Mouse (Mus musculus): Measurements from ENCODE around the gene Hs3st1. TPM values are rescaled to one million over a fixed set of nuclear protein-coding genes. Genes with fewer than 3 reads are reported as not detected.
"Not testable (repeated sequence)": the region's sequence is repeated elsewhere in the genome, so short reads cannot be mapped to it uniquely, and the experiment has no call there.

Hs3st1 gene
- polyA plus RNA-seq (2014; fragmentation: Nextera tagmentation; extraction: Ambion mirVana), result 9.8 and 14.0 TPM in 2 replicates

- ATAC-seq (ENCODE audit: low FRiP score), result not testable (repeated sequence)
- WGBS, result 95% methylated on average over 15 of the region's 15 CpGs
Measured at GRCm38 (mm10) chr5:39755375-39755774, at the start of gene Hs3st1. Gene Hs3st1 (minus strand): TSS chr5:39755475.

GRCm38 (mm10) chr5:39804663-39805062 lies 49.4 kb upstream of the Hs3st1 start:
- Histone ChIP-seq H3K36me3 (ENCODE audit: control insufficient read depth, insufficient read depth, low read length) (no peaks in the 10 kb centered on the region), H3K9me3 (ENCODE audit: control insufficient read depth, low read length) (no peaks in the 10 kb centered on the region), H3K27ac (ENCODE audit: low read depth, low read length) (no peak overlapping the region), H3K27me3 (ENCODE audit: control insufficient read depth, insufficient read depth, low read length) (no peaks in the 10 kb centered on the region), H3K4me1 (replicated peaks; ENCODE audit: control insufficient read depth, insufficient read depth, low read length) (no peaks in the 10 kb centered on the region), H3K9ac (ENCODE audit: low read depth, low read length) (no peak overlapping the region), H3K4me3 (ENCODE audit: low read depth, low read length) (no peak overlapping the region), H3K4me2 (replicated peaks; ENCODE audit: low read depth, low read length) (no peak overlapping the region)
- no peak for DNase-seq (ENCODE audit: low spot score)
- 91% methylated on average over 5 of the region's 5 CpGs for WGBS
- no peak for ATAC-seq (ENCODE audit: low FRiP score)

More at GRCm38 (mm10) chr5:39755375-39755774, at the start of gene Hs3st1:
- H3K4me1 ChIP-seq (replicated peaks; ENCODE audit: control insufficient read depth, insufficient read depth, low read length); H3K9ac ChIP-seq (ENCODE audit: low read depth, low read length); H3K9me3 ChIP-seq (ENCODE audit: control insufficient read depth, low read length); H3K4me2 ChIP-seq (replicated peaks; ENCODE audit: low read depth, low read length); H3K36me3 ChIP-seq (ENCODE audit: control insufficient read depth, insufficient read depth, low read length); DNase-seq (ENCODE audit: low spot score); H3K4me3 ChIP-seq (ENCODE audit: low read depth, low read length); H3K27ac ChIP-seq (ENCODE audit: low read depth, low read length); H3K27me3 ChIP-seq (ENCODE audit: control insufficient read depth, insufficient read depth, low read length): not testable (repeated sequence)

- Histone ChIP-seq H3K9ac (ENCODE audit: low read depth, low read length) (no peak overlapping the region), H3K4me3 (ENCODE audit: low read depth, low read length) (no peak overlapping the region), H3K9me3 (ENCODE audit: control insufficient read depth, low read length) (no peaks in the 10 kb centered on the region), H3K4me2 (replicated peaks; ENCODE audit: low read depth, low read length) (no peak overlapping the region), H3K4me1 (replicated peaks; ENCODE audit: control insufficient read depth, insufficient read depth, low read length) (no peaks in the 10 kb centered on the region), H3K27me3 (ENCODE audit: control insufficient read depth, insufficient read depth, low read length) (no peaks in the 10 kb centered on the region), H3K27ac (ENCODE audit: low read depth, low read length) (no peak overlapping the region), H3K36me3 (ENCODE audit: control insufficient read depth, insufficient read depth, low read length) (no peaks in the 10 kb centered on the region)
- ATAC-seq (ENCODE audit: low FRiP score) (no peak), DNase-seq (ENCODE audit: low spot score) (no peak)
- 83% methylated on average over 3 of the region's 3 CpGs for WGBS
Measured at GRCm38 (mm10) chr5:39803941-39804340, 48.7 kb upstream of the Hs3st1 start.

- Histone ChIP-seq H3K27ac (ENCODE audit: low read depth, low read length) (no peak overlapping the region), H3K4me3 (ENCODE audit: low read depth, low read length) (no peak overlapping the region), H3K4me2 (replicated peaks; ENCODE audit: low read depth, low read length) (no peak overlapping the region), H3K36me3 (ENCODE audit: control insufficient read depth, insufficient read depth, low read length) (no peaks in the 10 kb centered on the region), H3K4me1 (replicated peaks; ENCODE audit: control insufficient read depth, insufficient read depth, low read length) (no peaks in the 10 kb centered on the region), H3K27me3 (ENCODE audit: control insufficient read depth, insufficient read depth, low read length) (no peaks in the 10 kb centered on the region), H3K9ac (ENCODE audit: low read depth, low read length) (no peak overlapping the region), H3K9me3 (ENCODE audit: control insufficient read depth, low read length) (no peaks in the 10 kb centered on the region)
- ATAC-seq (ENCODE audit: low FRiP score), result no peak
- no peak for DNase-seq (ENCODE audit: low spot score)
- WGBS, result 84% methylated on average over 3 of the region's 3 CpGs
Measured at GRCm38 (mm10) chr5:39803457-39803856, 48.2 kb upstream of the Hs3st1 start.

GRCm38 (mm10) chr5:39802110-39802509 lies 46.8 kb upstream of the Hs3st1 start:
- H3K36me3 ChIP-seq (ENCODE audit: control insufficient read depth, insufficient read depth, low read length), result no peaks in the 10 kb centered on the region
- no peak overlapping the region for H3K4me3 ChIP-seq (ENCODE audit: low read depth, low read length)
- no peak overlapping the region for H3K27ac ChIP-seq (ENCODE audit: low read depth, low read length)
- WGBS, result 84% methylated on average over 3 of the region's 3 CpGs
- no peak overlapping the region for H3K9ac ChIP-seq (ENCODE audit: low read depth, low read length)
- no peak overlapping the region for H3K4me2 ChIP-seq (replicated peaks; ENCODE audit: low read depth, low read length)
- H3K27me3 ChIP-seq (ENCODE audit: control insufficient read depth, insufficient read depth, low read length), result no peaks in the 10 kb centered on the region
- ATAC-seq (ENCODE audit: low FRiP score) (no peak), DNase-seq (ENCODE audit: low spot score) (no peak)
- H3K4me1 ChIP-seq (replicated peaks; ENCODE audit: control insufficient read depth, insufficient read depth, low read length), result no peaks in the 10 kb centered on the region
- H3K9me3 ChIP-seq (ENCODE audit: control insufficient read depth, low read length), result no peaks in the 10 kb centered on the region

GRCm38 (mm10) chr5:39777094-39777710 lies 21.9 kb upstream of the Hs3st1 start:
- Histone ChIP-seq H3K9me3 (ENCODE audit: control insufficient read depth, low read length) (no peaks in the 10 kb centered on the region), H3K4me3 (ENCODE audit: low read depth, low read length) (no peak overlapping the region), H3K9ac (ENCODE audit: low read depth, low read length) (no peak overlapping the region), H3K36me3 (ENCODE audit: control insufficient read depth, insufficient read depth, low read length) (no peaks in the 10 kb centered on the region), H3K4me2 (replicated peaks; ENCODE audit: low read depth, low read length) (no peak overlapping the region), H3K4me1 (replicated peaks; ENCODE audit: control insufficient read depth, insufficient read depth, low read length) (no peaks in the 10 kb centered on the region), H3K27me3 (ENCODE audit: control insufficient read depth, insufficient read depth, low read length) (no peaks in the 10 kb centered on the region), H3K27ac (ENCODE audit: low read depth, low read length) (no peak overlapping the region)
- 84% methylated on average over 7 of the region's 7 CpGs for WGBS
- DNase-seq (ENCODE audit: low spot score) (no peak), ATAC-seq (ENCODE audit: low FRiP score) (no peak)

- DNase-seq (ENCODE audit: low spot score) (peak; percentile 46), ATAC-seq (ENCODE audit: low FRiP score) (peak; percentile 82)
- Histone ChIP-seq H3K4me3 (ENCODE audit: low read depth, low read length) (no peak overlapping the region), H3K9me3 (ENCODE audit: control insufficient read depth, low read length) (no peaks in the 10 kb centered on the region), H3K36me3 (ENCODE audit: control insufficient read depth, insufficient read depth, low read length) (no peaks in the 10 kb centered on the region), H3K4me2 (replicated peaks; ENCODE audit: low read depth, low read length) (no peak overlapping the region), H3K4me1 (replicated peaks; ENCODE audit: control insufficient read depth, insufficient read depth, low read length) (no peaks in the 10 kb centered on the region), H3K27ac (ENCODE audit: low read depth, low read length) (no peak overlapping the region), H3K9ac (ENCODE audit: low read depth, low read length) (no peak overlapping the region), H3K27me3 (ENCODE audit: control insufficient read depth, insufficient read depth, low read length) (no peaks in the 10 kb centered on the region)
- 42% methylated on average over 5 of the region's 5 CpGs for WGBS
Measured at GRCm38 (mm10) chr5:39771680-39772348, 16.5 kb upstream of the Hs3st1 start.

GRCm38 (mm10) chr5:39761682-39762456 lies 6.6 kb upstream of the Hs3st1 start:
- no peak overlapping the region for H3K4me2 ChIP-seq (replicated peaks; ENCODE audit: low read depth, low read length)
- H3K4me3 ChIP-seq (ENCODE audit: low read depth, low read length), result no peak overlapping the region
- ATAC-seq (ENCODE audit: low FRiP score) (no peak), DNase-seq (ENCODE audit: low spot score) (no peak)
- H3K36me3 ChIP-seq (ENCODE audit: control insufficient read depth, insufficient read depth, low read length), result no peaks in the 10 kb centered on the region
- H3K27ac ChIP-seq (ENCODE audit: low read depth, low read length), result no peak overlapping the region
- H3K27me3 ChIP-seq (ENCODE audit: control insufficient read depth, insufficient read depth, low read length), result no peaks in the 10 kb centered on the region
- H3K9ac ChIP-seq (ENCODE audit: low read depth, low read length), result no peak overlapping the region
- H3K4me1 ChIP-seq (replicated peaks; ENCODE audit: control insufficient read depth, insufficient read depth, low read length), result no peaks in the 10 kb centered on the region
- 91% methylated on average over 8 of the region's 8 CpGs for WGBS
- H3K9me3 ChIP-seq (ENCODE audit: control insufficient read depth, low read length), result no peaks in the 10 kb centered on the region
